Mouse (Mus musculus) megakaryocyte, embryonic 14.5 days (primary cell): Measurements from ENCODE around the gene Batf2.

Source experiments
- FLI1 ChIP-seq: IDR thresholded peaks from 2 replicates; pipeline ENCODE4 v1.6.1; 2012; ENCODE audit warnings: low read length, inconsistent platforms, mixed read lengths
- GATA1 ChIP-seq: IDR thresholded peaks from 3 replicates; pipeline ENCODE4 v1.6.1; 2012; ENCODE audit warnings: mixed read lengths, low read length, inconsistent platforms, borderline replicate concordance

- TF ChIP-seq GATA1 (no peak), FLI1 (no peak)
Measured at GRCm38 (mm10) chr19:6132171-6132827, 8.5 kb upstream of the Batf2 start.
